Mouse (Mus musculus) kidney, postnatal 0 days (tissue): ENCODE measurements at regions not wholly inside any gene's neighbourhood (a gene's known extent, or its start where the extent isn't known, plus 50 kb on each side); places are given as distances from the start of the nearest gene placed in this dataset.

ENCODE experiments used
- ATAC-seq: fragments of 200-750 bp; cut with Nextera tagmentation; replicated peaks from 2 replicates; pipeline ENCODE4 v1.8.0; 2017; ENCODE audit warnings: low read depth, moderate number of reproducible peaks, moderate TSS enrichment, moderate library complexity; ENCODE audit not compliant: low FRiP score
- DNase-seq: peaks from one replicate; pipeline ENCODE4 v3.0.0-alpha.2; 2016; ENCODE audit warnings: low spot score
- H3K27ac ChIP-seq: fragments of 300-500 bp; sonication (generic); 2 replicates; pipeline ENCODE4 v1.5.1; 2014; ENCODE audit warnings: mild to moderate bottlenecking
- H3K27me3 ChIP-seq: fragments of 300-500 bp; sonication (generic); 2 replicates; pipeline ENCODE4 v1.6.1; 2014; ENCODE audit warnings: low read length, mixed read lengths; ENCODE audit not compliant: insufficient read depth
- H3K36me3 ChIP-seq: fragments of 300-500 bp; sonication (generic); 2 replicates; pipeline ENCODE4 v1.6.1; 2014; ENCODE audit warnings: low read length, mixed read lengths; ENCODE audit not compliant: insufficient read depth
- H3K4me1 ChIP-seq: fragments of 300-500 bp; sonication (generic); replicated peaks from 2 replicates; pipeline ENCODE4 v1.6.1; 2014; ENCODE audit warnings: antibody characterized with exemption, low read length, mixed read lengths; ENCODE audit not compliant: insufficient read depth
- H3K4me2 ChIP-seq: fragments of 300-500 bp; sonication (generic); 2 replicates; pipeline ENCODE4 v1.6.1; 2014; ENCODE audit warnings: mild to moderate bottlenecking, low read length, moderate library complexity, mixed read lengths
- H3K4me3 ChIP-seq: fragments of 300-500 bp; sonication (generic); replicated peaks from 2 replicates; pipeline ENCODE4 v1.5.1; 2014; ENCODE audit warnings: low read depth, low read length
- H3K9ac ChIP-seq: fragments of 300-500 bp; sonication (generic); 2 replicates; pipeline ENCODE4 v1.6.1; 2014; ENCODE audit warnings: low read depth, low read length
- H3K9me3 ChIP-seq: fragments of 300-500 bp; sonication (generic); replicated peaks from 2 replicates; pipeline ENCODE4 v1.6.1; 2016; ENCODE audit warnings: low read length, inconsistent platforms, mixed read lengths
- CTCF ChIP-seq: IDR thresholded peaks from 2 replicates; pipeline ENCODE4 v1.5.1; 2016; ENCODE audit warnings: antibody characterized with exemption, low read depth, mild to moderate bottlenecking, moderate library complexity
- WGBS: fragments of 180-500 bp; shearing (Covaris S2); extraction: QIAGEN DNeasy Blood & Tissue Kit; methylation state at CpG from one replicate; pipeline ENCODE4 v1.1.7; 2014; 5-methylcytosine and 5-hydroxymethylcytosine counted together

DNA sequence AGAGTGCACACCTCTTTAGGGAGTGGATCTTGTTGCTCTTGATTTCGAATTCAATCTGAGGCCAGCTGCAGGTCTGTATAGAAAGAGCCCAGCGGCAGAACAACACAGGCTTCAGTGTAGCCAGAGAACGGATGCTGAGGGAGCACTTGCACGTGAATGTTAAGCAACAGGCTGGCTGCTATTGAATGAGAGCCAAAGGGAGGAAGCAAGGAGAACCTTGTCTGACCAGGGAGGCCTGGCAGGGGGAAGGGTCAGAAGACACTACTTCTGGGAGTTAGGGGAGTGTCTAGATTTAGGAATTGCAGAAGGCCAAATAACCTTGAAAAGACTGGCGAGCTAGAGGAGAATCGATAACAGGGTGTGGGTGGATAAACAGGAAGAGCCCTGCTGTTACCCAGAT lies 163.8 kb downstream of the Cdh26 start:
- no peak for ATAC-seq
- Histone ChIP-seq H3K4me3 (no peak overlapping the region), H3K36me3 (no peaks in the 10 kb centered on the region), H3K27ac (no peak overlapping the region), H3K27me3 (no peaks in the 10 kb centered on the region), H3K9me3 (no peaks in the 10 kb centered on the region), H3K4me1 (no peaks in the 10 kb centered on the region), H3K9ac (no peak overlapping the region), H3K4me2 (no peak overlapping the region)
- no peak for TF ChIP-seq CTCF
- WGBS = 18% methylated on average over 6 of the region's 6 CpGs
- DNase-seq = no peak

DNA sequence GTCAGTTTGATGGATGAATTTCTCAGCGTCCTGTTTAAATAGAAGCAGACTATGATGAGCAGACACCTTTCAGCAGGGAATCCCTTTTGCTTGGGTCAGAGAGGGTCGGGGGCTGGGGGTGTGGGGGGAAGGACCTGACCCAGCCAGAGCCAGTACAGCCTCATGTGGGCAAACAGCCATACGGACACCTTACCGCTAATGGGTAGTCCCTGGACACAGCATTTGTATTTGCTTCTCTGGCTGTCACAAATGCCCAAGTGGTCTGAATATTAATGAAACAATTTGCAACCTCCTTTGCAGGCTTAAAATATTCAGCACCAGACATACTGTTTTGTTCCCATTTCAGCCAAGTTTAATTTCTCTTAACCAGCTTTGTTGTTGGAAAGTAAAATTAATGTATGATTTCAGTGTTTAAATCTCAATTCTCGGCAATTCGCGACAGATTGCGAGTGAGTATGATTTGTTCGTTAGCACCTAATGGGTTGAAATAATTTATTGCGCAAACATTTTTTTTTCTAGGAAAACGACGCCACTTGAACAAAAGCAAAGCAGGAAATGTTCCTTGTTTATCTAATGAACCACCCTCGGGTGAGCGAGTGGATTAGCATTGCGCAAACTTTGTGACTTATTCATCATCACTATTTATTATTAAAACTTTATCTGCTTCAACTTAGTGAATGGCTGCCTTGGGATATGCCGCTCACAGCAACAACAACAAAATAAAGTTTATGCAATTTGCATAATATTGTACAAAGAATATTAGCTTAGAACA lies 166.2 kb downstream of the Cdh26 start:
- Histone ChIP-seq H3K27me3 (no peaks in the 10 kb centered on the region), H3K4me1 (no peaks in the 10 kb centered on the region), H3K4me3 (no peak overlapping the region), H3K9me3 (no peaks in the 10 kb centered on the region), H3K4me2 (no peak overlapping the region), H3K27ac (no peak overlapping the region), H3K9ac (no peak overlapping the region), H3K36me3 (no peaks in the 10 kb centered on the region)
- WGBS = 36% methylated on average over 16 of the region's 16 CpGs
- TF ChIP-seq CTCF = no peak
- no peak for DNase-seq
- ATAC-seq = no peak

- 32% methylated on average over 7 of the region's 7 CpGs for WGBS
- Histone ChIP-seq H3K4me1 (no peaks in the 10 kb centered on the region), H3K4me2 (no peak overlapping the region), H3K9ac (no peak overlapping the region), H3K27me3 (no peaks in the 10 kb centered on the region), H3K9me3 (no peaks in the 10 kb centered on the region), H3K27ac (no peak overlapping the region), H3K4me3 (no peak overlapping the region), H3K36me3 (no peaks in the 10 kb centered on the region)
- ATAC-seq (peak; percentile 49), DNase-seq (no peak)
- no peak for TF ChIP-seq CTCF
Observed at GRCm38 (mm10) chr2:178597084-178597470, 166.7 kb downstream of the Cdh26 start.

DNA sequence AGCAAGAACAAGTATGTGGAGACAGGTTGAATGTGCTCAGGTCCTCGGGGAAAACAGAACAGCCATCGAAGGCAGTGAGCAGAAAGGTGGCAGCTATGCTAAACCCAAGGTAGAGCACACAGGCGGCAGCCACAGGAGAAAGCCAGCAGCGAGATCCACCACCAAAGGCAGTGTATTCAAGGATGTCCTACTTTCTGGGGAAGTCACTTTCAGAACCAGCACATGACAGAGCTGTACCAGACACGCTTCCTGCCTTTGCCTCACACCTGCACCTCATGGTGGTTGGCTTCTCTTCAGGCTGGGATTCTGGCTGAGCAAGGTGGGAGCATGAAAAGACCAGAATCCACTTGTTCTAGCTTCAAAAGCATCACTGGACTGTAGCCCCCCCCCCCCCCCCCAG lies 168.0 kb downstream of the Cdh26 start:
- ATAC-seq (no peak), DNase-seq (no peak)
- Histone ChIP-seq H3K27ac (no peak overlapping the region), H3K4me1 (no peaks in the 10 kb centered on the region), H3K36me3 (no peaks in the 10 kb centered on the region), H3K4me2 (no peak overlapping the region), H3K9ac (no peak overlapping the region), H3K9me3 (no peaks in the 10 kb centered on the region), H3K27me3 (no peaks in the 10 kb centered on the region), H3K4me3 (no peak overlapping the region)
- no peak for TF ChIP-seq CTCF
- WGBS = 94% methylated on average over 5 of the region's 5 CpGs

DNA sequence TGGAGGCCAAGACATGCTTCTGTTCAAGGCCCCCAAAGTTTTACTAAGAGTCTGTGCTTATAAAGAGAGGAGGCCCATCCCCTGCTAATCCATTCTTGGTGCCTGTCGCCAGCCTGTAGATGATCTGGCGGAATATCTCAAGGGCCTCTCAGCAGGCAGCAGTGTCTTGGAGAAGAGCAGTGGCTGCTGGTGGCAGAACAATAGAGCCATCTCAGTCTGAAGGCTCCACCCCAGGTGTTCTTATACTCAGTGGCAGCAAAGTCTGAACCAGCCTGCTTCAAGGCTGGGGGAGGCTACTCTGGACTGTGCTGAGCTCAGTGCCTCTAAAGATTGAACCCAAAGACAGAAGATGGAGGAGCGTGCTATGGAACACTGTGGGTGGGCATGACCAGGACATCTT lies 168.5 kb downstream of the Cdh26 start:
- Histone ChIP-seq H3K27ac (no peak overlapping the region), H3K27me3 (no peaks in the 10 kb centered on the region), H3K4me2 (no peak overlapping the region), H3K4me3 (no peak overlapping the region), H3K9ac (no peak overlapping the region), H3K4me1 (no peaks in the 10 kb centered on the region), H3K9me3 (no peaks in the 10 kb centered on the region), H3K36me3 (no peaks in the 10 kb centered on the region)
- TF ChIP-seq CTCF = no peak
- DNase-seq (no peak), ATAC-seq (no peak)
- WGBS = 93% methylated on average over 3 of the region's 3 CpGs

DNA sequence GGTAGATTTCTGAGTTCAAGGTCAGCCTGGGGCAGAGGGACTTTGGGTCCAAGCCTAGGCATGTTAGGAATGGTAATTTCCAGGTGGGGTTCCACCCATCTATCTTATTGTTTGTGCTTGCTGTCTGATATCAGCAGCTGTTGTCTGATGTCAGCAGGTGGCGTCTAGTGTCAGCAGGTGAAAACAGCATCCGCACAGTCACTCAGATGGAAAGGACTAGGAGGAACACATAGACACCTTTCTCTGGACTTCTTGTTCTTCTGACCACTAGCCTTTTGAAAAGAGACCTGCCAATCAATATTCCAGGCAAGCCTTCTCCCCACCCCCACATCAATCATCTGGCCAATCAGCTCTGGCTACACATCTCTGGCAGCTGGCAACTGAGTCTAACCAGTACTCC lies 173.1 kb downstream of the Cdh26 start:
- Histone ChIP-seq H3K4me3 (no peak overlapping the region), H3K9ac (no peak overlapping the region), H3K9me3 (no peaks in the 10 kb centered on the region), H3K4me2 (no peak overlapping the region), H3K36me3 (no peaks in the 10 kb centered on the region), H3K27me3 (no peaks in the 10 kb centered on the region), H3K4me1 (0 out of 2 replicates have a peak, but pooled peaks cover 2% of the 10 kb centered on the region), H3K27ac (no peak overlapping the region)
- TF ChIP-seq CTCF = no peak
- 77% methylated on average over 2 of the region's 2 CpGs for WGBS
- DNase-seq (no peak), ATAC-seq (no peak)

DNA sequence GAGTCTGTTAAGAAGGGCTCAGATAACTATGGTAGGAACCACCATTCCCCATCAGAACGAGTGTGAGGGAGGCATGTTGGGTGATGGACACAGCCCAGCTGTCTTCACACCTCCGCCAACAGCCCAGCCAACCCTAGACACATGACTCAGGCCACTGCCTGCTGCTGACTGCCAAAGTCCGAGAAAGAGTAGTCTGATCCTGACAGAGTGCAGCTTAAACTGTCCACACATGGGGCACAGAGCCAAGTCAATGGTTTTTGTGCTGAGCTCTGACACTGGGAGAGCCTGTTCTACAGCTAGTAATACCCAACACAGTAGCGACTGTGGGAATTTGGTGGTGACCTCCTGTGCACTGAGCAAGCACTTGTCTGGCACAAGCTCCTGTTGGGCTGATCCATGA lies 176.4 kb downstream of the Cdh26 start:
- Histone ChIP-seq H3K9me3 (no peaks in the 10 kb centered on the region), H3K4me3 (no peak overlapping the region), H3K36me3 (no peaks in the 10 kb centered on the region), H3K4me2 (no peak overlapping the region), H3K4me1 (peaks cover 9% of the 10 kb centered on the region; the same call in 1 of the 2 replicates), H3K27me3 (no peaks in the 10 kb centered on the region), H3K9ac (no peak overlapping the region), H3K27ac (no peak overlapping the region)
- DNase-seq (peak; percentile 68), ATAC-seq (peak; percentile 78)
- 28% methylated on average over 4 of the region's 4 CpGs for WGBS
- no peak for TF ChIP-seq CTCF
